Mouse (Mus musculus) retina, postnatal 1 day (tissue): Measurements from ENCODE around the gene Ccn5.

ENCODE experiments used
- DNase-seq: peaks from one replicate; pipeline ENCODE4 v3.0.0-alpha.2; 2012

Ccn5 gene

DNA sequence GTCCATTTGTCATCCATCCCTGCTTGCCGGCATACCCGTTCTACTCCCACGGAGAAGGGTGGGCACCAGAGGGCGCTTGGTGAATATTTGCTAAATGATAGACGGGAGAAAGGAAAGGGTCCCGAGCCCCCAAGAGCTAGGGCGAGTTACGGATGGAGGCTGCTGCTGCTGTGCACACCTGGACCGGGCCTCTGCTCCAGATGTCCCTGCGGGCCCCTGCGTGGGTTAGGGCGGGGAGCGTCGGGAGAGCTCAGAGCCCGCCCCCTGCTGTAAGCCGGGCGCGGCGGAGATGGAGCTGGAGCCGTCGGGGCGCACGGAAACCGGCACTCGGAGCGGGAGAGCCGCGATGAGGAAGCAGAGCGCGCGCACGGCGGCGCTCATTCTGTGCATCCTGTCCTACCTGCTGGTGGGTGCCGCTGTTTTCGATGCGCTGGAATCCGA is 32.8 kb downstream of the Ccn5 start, which contains the start of gene Kcnk15:
TSS of gene Kcnk15 (plus strand) at position 191 of the 441 bp plus-strand sequence.
- DNase-seq, result peak; percentile 61

DNA sequence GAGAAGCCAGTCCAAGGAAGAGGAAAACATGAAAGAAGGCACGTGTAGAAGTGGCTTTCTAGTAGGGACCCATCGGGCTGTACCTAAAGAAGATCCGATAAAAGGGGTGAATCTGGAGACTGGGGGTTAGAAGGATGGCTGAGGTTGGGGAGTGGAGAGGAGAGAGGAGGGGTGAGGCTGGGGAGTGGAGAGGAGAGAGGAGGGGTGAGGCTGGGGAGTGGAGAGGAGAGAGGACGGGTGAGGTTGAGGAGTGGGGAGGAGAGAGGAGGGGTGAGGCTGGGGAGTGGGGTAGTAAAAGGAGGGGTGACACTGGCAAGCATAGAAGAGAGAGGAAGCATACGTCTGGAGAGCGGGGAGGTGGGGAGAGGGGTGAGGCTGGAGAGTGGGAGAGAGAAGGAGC is 36.6 kb downstream of the Ccn5 start:
- DNase-seq, result no peak

DNA sequence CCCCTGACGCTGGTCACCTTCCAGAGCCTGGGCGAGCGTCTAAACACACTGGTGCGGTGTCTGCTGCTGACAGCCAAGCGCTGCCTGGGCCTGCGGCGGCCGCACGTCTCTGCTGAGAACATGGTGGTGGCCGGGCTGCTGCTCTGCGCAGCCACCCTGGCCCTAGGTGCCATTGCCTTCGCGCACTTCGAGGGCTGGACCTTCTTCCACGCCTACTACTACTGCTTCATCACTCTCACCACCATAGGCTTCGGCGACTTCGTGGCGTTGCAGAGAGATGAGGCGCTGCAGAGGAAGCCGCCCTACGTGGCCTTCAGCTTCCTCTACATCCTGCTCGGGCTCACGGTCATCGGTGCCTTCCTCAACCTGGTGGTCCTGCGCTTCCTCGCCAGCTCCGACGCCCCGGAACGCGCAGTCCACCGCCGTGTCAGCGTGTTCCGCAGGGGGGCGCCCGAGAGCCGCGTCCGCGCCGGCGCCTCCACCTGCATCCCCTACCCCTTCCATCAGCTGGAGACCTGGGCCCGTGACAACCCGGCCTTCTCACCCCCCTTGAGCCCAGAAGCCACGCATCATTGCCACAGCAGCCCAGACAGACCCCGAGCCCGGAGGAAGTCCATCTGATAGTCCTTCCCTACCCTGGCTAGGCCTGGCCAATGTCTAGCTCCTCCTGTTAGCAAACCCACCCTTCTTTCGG is 37.7 kb downstream of the Ccn5 start:
- DNase-seq, result peak; percentile 60

DNA sequence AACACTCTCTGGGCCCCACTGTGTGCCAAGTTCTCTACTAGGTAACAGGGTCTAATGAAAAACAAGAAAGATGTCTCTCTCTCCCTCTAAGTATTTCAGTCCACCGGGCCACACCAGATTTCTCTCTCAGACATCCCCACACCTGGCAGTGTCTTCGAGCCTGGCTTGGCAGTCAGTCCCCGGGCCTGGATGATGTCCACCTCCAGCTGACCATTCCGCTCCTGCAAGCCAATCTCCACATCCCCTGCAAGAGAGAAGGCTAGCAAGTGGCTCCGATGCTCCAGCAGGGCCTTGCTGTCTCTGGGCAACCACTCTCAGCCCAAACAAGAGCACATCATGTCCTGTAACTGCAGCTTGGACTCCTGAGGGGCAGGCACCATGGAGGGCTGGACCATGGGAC is 44.6 kb downstream of the Ccn5 start:
- DNase-seq, result no peak

DNA sequence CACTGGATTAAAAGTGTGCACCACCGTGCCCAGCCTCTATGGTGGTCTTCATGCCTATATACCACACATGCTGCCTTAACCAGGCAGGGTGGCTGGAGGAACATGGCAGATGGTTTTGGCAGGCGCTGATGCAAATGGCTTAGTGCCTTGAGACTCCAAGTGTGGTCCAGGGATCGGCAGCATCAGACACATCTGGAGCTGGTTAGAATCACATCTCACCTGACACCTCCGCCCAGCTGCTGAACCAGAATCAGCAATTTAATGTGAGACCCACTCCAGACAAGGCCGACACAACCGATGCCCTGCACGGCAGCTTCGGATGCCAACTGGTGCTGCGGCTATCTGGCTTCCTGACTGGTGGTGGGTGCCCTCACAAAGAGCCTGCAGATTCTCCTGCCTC is 45.4 kb downstream of the Ccn5 start:
- DNase-seq, result no peak

DNA sequence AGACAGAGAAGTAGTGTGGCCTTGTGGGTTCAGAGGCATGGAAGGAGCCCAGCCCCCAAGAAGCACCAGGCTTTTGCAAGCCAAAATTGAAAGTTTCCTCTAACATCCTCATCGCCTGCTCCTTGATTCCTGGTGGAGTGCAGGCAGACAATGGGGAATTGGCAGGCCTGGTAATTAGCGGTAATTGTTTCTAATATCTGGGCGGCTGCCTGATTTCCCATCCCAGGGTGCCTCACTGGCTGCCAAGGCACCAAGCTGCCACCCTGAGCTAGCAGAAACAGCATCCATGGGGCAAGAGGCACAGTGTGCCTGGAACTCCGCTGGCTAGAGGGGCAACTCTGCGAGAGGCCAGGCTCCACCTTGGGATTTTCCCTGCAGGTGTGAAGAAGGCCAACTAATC is 49.1 kb downstream of the Ccn5 start:
- DNase-seq, result peak; percentile 72

DNA sequence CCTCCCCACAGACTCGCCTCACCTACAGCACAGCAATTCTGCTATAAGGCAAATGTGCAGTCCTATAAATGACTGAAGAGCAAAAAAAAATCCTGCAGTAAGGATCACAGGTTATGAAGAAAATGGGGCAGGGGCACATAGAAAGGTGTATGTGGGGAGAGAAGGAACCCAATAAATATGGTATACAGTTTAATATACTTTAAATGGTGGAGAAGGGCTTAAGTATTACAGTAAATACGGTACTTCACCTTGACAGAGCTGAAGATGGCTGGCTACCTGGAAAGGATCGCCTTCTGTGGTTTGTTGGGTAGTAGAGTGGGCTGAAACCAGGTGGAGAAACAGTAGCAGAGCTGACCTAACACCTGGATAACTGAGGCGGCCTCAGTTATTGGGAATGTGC is 50.6 kb downstream of the Ccn5 start:
- no peak for DNase-seq

DNA sequence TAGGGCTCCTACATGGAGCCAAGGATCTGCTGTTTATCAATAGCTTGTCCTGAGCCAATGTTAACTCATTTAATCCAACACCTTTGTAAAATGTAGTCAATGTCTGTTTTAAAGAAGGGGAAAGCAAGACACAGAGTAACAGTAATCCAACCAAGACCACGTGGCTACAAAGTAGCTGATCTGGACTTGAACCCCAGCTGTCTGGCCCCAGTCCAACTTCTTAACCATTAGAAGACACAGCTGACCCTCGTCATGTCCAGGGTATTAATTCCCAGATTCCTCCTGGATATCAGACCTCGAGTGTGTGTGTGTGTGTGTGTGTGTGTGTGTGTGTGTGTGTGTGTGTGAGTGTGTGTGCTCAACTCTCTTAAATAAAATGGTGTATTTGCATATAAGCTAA is 51.2 kb downstream of the Ccn5 start:
- no peak for DNase-seq

DNA sequence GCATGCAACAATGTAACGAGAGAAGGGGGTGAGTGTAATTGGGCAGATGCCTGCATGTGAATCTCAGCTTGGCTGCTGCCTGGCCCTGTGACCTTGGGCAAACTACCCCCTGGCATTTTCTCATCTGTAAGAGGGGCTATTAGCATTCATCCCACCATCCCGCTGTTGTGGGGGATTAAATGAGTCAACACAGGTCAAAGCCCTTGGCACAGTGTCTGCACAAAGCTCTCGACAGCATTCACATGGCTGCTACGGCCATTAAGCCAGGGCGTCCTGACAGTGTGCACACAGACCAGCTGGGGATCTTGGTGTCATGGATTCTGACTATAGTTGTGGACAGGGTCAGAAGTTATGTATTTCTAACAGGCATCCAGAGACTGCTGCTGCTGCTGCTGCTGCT is 54.2 kb downstream of the Ccn5 start:
- peak; percentile 58 for DNase-seq

DNA sequence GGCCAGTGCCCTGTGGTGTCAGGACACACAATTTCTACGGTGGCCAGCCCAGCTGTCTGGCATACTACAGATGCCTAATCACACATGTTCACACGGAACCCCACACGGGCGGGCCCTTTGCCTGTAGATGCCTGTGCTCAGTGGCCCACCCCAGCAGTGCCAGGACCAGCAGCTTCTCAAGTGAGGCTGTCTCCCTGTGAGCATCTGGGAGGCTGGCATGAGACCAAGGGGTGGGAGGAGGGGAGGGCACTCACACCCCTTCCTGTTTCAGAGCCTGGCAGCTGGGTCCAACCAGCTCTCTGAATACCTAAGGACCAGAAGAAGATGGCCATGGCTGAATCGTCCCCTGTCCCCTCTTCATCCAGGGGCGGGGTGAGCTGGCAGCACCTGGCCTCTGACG is 54.8 kb downstream of the Ccn5 start:
- peak; percentile 68 for DNase-seq

DNA sequence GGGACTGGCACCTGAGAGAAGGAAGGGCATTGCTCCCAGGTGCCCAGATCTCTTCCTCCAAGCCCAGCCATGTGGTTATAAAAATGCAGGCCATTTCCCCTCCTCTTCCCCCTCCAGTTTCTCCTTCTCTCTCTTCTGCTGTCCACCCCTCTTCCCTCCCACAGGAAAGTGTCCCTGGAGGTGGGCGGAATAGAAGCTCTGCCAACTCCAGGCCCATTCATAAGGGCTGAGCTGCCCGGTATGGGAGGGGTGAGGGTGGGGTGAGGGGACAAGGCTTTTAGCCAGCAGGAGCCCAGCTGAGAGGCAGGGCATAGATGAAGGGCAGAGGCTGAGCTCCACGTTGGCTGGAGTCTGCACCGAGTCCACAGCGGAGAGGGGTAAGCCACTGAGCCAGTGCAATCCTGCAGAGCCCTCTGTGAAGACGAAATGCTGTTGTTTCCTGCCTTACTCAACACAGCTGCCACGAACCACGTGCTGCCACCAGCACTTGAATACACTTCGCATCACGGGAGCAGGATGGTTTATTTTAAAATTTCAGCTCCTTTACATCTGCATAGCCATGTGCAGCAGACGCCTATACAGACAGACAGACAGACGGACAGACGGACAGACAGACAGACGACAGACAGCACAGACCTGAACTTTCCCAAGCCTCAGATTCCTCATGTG is 56.3 kb downstream of the Ccn5 start:
- peak; percentile 18 for DNase-seq

DNA sequence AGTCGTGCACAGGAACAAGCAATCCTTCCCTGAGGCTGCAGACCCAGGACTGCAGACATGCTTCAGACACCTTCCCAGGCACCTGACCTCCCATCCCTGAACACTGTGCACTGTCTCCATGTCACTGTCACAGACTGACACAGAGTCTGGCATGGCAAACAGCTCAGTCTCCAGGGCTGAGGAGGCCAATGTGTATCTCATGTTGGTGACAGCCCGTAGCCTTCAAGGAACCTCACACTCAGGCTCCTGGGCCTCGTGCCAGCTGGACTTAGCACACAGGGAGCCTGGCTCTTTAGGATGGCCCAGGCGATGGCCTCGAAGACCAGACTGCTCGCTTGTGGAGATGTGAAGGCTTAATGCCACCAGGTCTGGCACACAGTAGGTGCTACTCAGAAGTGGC is 60.2 kb downstream of the Ccn5 start:
- no peak for DNase-seq
